Mouse (Mus musculus) CD4-positive naive resting alpha-beta T cell, adult 76 days (primary cell): Measurements from ENCODE around the gene Samd9l. TPM values are rescaled to one million over a fixed set of nuclear protein-coding genes. Genes with fewer than 3 reads are reported as not detected.

Experiments used
- total RNA-seq: library from RNA; stranded (reverse); gene quantifications from one replicate; pipeline ENCODE4 v1.2.4, GENCODE M21; 2023

The Samd9l gene
- 57.7 TPM for total RNA-seq

DNA sequence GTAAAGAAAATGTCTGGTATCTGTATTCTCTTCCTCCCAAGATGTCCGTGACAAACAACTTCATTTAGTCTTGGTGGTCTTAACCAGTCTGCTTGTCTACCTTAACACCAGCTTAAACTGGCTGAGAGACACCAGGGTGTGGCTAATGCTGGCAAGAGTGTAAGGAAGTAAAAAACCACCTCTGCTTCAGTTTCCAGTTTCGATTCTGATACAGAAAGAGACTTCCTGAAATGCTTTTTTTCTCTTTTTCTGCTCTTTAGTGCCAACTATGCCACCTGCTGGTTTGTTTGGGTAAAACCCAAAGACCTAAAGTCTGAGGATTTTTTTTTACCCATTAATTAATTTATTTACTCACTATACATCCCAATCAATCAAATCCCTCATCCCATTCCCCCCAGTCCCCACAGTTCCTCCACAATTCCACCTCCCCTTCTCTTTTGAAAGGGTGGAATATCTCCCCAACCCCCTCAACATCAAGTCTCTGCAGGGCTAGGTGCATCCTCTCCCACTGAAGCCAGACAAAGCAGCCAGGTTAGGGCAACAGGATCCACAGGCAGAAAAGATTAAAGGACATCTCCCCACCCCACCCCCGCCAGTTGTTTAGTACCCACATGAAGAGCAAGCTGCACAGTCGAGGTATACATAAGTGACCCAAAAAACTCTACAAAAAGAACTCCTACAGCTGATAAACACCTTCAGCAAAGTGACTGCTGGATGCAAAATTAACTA lies at the start of gene Samd9l:
Gene Samd9l (minus strand): TSS at position 233 of the 729 bp plus-strand sequence.

Other genes with a start within 250 kb of the Samd9l start
- 0.85 TPM for gene Hepacam2, start 98.7 kb upstream of the Samd9l start, total RNA-seq
- 25.9 TPM for gene Vps50, start 98.8 kb upstream of the Samd9l start, total RNA-seq